ENCODE assay signal across 8 mouse cellular contexts in the genomic region with DNA sequence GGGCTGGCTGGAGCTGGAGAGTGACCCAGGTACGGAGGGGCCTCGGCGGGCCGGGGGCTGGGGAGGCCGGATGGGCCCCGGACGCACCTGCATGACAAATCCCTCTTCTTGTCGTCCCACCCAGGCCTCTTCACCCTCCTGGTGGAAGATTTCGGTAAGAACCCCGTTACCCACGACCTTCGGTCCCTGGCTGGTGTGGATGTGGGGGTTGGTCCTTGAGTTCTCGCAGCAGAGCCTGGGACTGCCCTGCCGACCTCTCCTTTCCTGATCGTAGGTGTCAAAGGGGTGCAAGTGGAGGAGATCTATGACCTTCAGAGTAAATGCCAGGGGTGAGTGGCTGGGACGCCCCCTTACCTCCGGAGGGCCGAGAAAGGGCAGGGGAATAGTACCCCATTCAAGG. TPM values are rescaled to one million over a fixed set of nuclear protein-coding genes. Genes with fewer than 3 reads are reported as not detected.
DNase-seq lines count a peak whose midpoint lies in the region; ATAC-seq and TF ChIP-seq lines count a peak whose summit lies in the region.

No protein-coding gene starts in this region.

- peak overlapping the region; percentile 72 for H3K4me2 ChIP-seq in hindbrain, embryonic 13.5 days
- H3K4me2 ChIP-seq in midbrain, embryonic 13.5 days (replicated peaks) = peak overlapping the region; percentile 86

- H3K9ac ChIP-seq in hindbrain, embryonic 13.5 days = peak overlapping the region; percentile 100
- peak overlapping the region; percentile 98 for H3K9ac ChIP-seq in midbrain, embryonic 13.5 days (replicated peaks)

- H3K36me3 ChIP-seq in kidney, adult 2 months (ENCODE audit: control insufficient read depth, insufficient read depth, low read length) = peaks cover 4% of the 10 kb centered on the region; the same call in 1 of the 2 replicates
- peaks cover 41% of the 10 kb centered on the region for H3K36me3 ChIP-seq in hindbrain, embryonic 13.5 days
- H3K36me3 ChIP-seq in midbrain, embryonic 13.5 days = peaks cover 38% of the 10 kb centered on the region

- no peak for DNase-seq in kidney, adult 2 months
- DNase-seq in kidney, postnatal 10 days = no peak
- no peak for DNase-seq in embryo, embryonic 10 days (ENCODE audit: low spot score)
- DNase-seq in right cerebral cortex, adult 2 months (ENCODE audit: low spot score in 2 of 2) = no peak
- no peak for DNase-seq in right cerebral cortex, postnatal 36 days (ENCODE audit: low spot score in 2 of 2)

- peak; percentile 72 for ATAC-seq in hindbrain, embryonic 13.5 days (ENCODE audit: low FRiP score)
- no peak; the same call in 1 of the 2 replicates for ATAC-seq in midbrain, embryonic 13.5 days

- no peak for TF ChIP-seq CTCF in kidney, adult 2 months (conservative IDR thresholded peaks at IDR 0.05; ENCODE audit: insufficient read depth, insufficient read length, low read depth, low read length)
- TF ChIP-seq CTCF in bone marrow, adult 2 months (IDR thresholded peaks at IDR 0.05; ENCODE audit: control insufficient read depth, insufficient read depth, low read length) = no peak

- WGBS in kidney, adult 2 months = 1% methylated on average over 18 of the region's 18 CpGs
- WGBS in bone marrow, adult 2 months = 2% methylated on average over 18 of the region's 18 CpGs
- 1% methylated on average over 18 of the region's 18 CpGs for WGBS in hindbrain, embryonic 13.5 days
- WGBS in midbrain, embryonic 13.5 days = 2% methylated on average over 18 of the region's 18 CpGs

- peak overlapping the region; percentile 98 for H3K4me3 ChIP-seq in kidney, adult 2 months (ENCODE audit: insufficient read depth, low read depth, low read length)
- H3K4me3 ChIP-seq in bone marrow, adult 2 months (replicated peaks; ENCODE audit: control insufficient read depth, low read depth, low read length) = peak overlapping the region; percentile 85
- peak overlapping the region; percentile 99 for H3K4me3 ChIP-seq in hindbrain, embryonic 13.5 days
- peak overlapping the region; percentile 86 for H3K4me3 ChIP-seq in midbrain, embryonic 13.5 days (replicated peaks)

- peak overlapping the region; percentile 74 for H3K27ac ChIP-seq in kidney, adult 2 months (ENCODE audit: insufficient read depth, low read depth, low read length)
- H3K27ac ChIP-seq in bone marrow, adult 2 months (ENCODE audit: control insufficient read depth, insufficient read depth, low read depth, low read length, poor library complexity) = peak overlapping the region; percentile 98
- H3K27ac ChIP-seq in hindbrain, embryonic 13.5 days = peak overlapping the region; percentile 84
- H3K27ac ChIP-seq in midbrain, embryonic 13.5 days = peak overlapping the region; percentile 93; the same call in 1 of the 2 replicates

- no peak for TF ChIP-seq POLR2A in kidney, adult 2 months (IDR thresholded peaks at IDR 0.05; ENCODE audit: low read depth, low read length)
- TF ChIP-seq POLR2A in bone marrow, adult 2 months (IDR thresholded peaks at IDR 0.05; ENCODE audit: borderline replicate concordance, control insufficient read depth, low read depth, low read length) = no peak

- no peaks in the 10 kb centered on the region for H3K9me3 ChIP-seq in hindbrain, embryonic 13.5 days
- H3K9me3 ChIP-seq in midbrain, embryonic 13.5 days = no peaks in the 10 kb centered on the region

- no peaks in the 10 kb centered on the region for H3K27me3 ChIP-seq in kidney, adult 2 months (replicated peaks; ENCODE audit: control insufficient read depth, insufficient read depth, low read length)
- no peaks in the 10 kb centered on the region for H3K27me3 ChIP-seq in hindbrain, embryonic 13.5 days
- H3K27me3 ChIP-seq in midbrain, embryonic 13.5 days = no peaks in the 10 kb centered on the region

- H3K4me1 ChIP-seq in kidney, adult 2 months (ENCODE audit: control insufficient read depth, insufficient read depth, low read length) = peaks cover 9% of the 10 kb centered on the region; the same call in 1 of the 2 replicates
- H3K4me1 ChIP-seq in bone marrow, adult 2 months (ENCODE audit: control insufficient read depth, insufficient read depth, low read length) = peaks cover 1% of the 10 kb centered on the region; the same call in 1 of the 2 replicates
- peaks cover 24% of the 10 kb centered on the region for H3K4me1 ChIP-seq in hindbrain, embryonic 13.5 days (replicated peaks)
- peaks cover 19% of the 10 kb centered on the region for H3K4me1 ChIP-seq in midbrain, embryonic 13.5 days (replicated peaks)

RNA-seq across cellular contexts. Expression of gene Bap1, which starts 0.4 kb away (rescaled TPM):
- 58.9 and 65.9 TPM in 2 replicates for polyA plus RNA-seq in kidney, adult 2 months (2012; rRNA removed)
- polyA plus RNA-seq in bone marrow, adult 2 months (2011; ENCODE audit: insufficient read depth, insufficient read length, low replicate concordance, missing spikeins) = 15.9 and 26.9 TPM in 2 replicates
- 114 and 117 TPM in 2 replicates for polyA plus RNA-seq in hindbrain, embryonic 13.5 days (2015; fragmentation: Nextera tagmentation; extraction: Ambion mirVana)
- 127 and 133 TPM in 2 replicates for polyA plus RNA-seq in midbrain, embryonic 13.5 days (2015; fragmentation: Nextera tagmentation; extraction: Ambion mirVana)

RNA-seq across cellular contexts. Expression of gene Phf7, which starts 0.5 kb away (rescaled TPM):
- polyA plus RNA-seq in kidney, adult 2 months (2012; rRNA removed) = 7.3 and 7.5 TPM in 2 replicates
- 4.5 and 9.9 TPM in 2 replicates for polyA plus RNA-seq in bone marrow, adult 2 months (2011; ENCODE audit: insufficient read depth, insufficient read length, low replicate concordance, missing spikeins)
- 11.9 and 13.6 TPM in 2 replicates for polyA plus RNA-seq in hindbrain, embryonic 13.5 days (2015; fragmentation: Nextera tagmentation; extraction: Ambion mirVana)
- 12.7 and 13.2 TPM in 2 replicates for polyA plus RNA-seq in midbrain, embryonic 13.5 days (2015; fragmentation: Nextera tagmentation; extraction: Ambion mirVana)

RNA-seq across cellular contexts. Expression of gene Sema3g, which starts 34.0 kb away (rescaled TPM):
- 34.2 and 38.8 TPM in 2 replicates for polyA plus RNA-seq in kidney, adult 2 months (2012; rRNA removed)
- 1.1 and 2.7 TPM in 2 replicates for polyA plus RNA-seq in bone marrow, adult 2 months (2011; ENCODE audit: insufficient read depth, insufficient read length, low replicate concordance, missing spikeins)
- polyA plus RNA-seq in hindbrain, embryonic 13.5 days (2015; fragmentation: Nextera tagmentation; extraction: Ambion mirVana) = 0.84 and 0.90 TPM in 2 replicates
- polyA plus RNA-seq in midbrain, embryonic 13.5 days (2015; fragmentation: Nextera tagmentation; extraction: Ambion mirVana) = 0.76 and 0.83 TPM in 2 replicates

RNA-seq across cellular contexts. Expression of gene Nisch, which starts 34.9 kb away (rescaled TPM):
- 244 and 277 TPM in 2 replicates for polyA plus RNA-seq in kidney, adult 2 months (2012; rRNA removed)
- polyA plus RNA-seq in bone marrow, adult 2 months (2011; ENCODE audit: insufficient read depth, insufficient read length, low replicate concordance, missing spikeins) = 102 and 233 TPM in 2 replicates
- polyA plus RNA-seq in hindbrain, embryonic 13.5 days (2015; fragmentation: Nextera tagmentation; extraction: Ambion mirVana) = 315 and 334 TPM in 2 replicates
- polyA plus RNA-seq in midbrain, embryonic 13.5 days (2015; fragmentation: Nextera tagmentation; extraction: Ambion mirVana) = 354 and 385 TPM in 2 replicates

RNA-seq across cellular contexts. Expression of gene Tnnc1, which starts 43.5 kb away (rescaled TPM):
- polyA plus RNA-seq in kidney, adult 2 months (2012; rRNA removed) = 2.1 and 9.1 TPM in 2 replicates
- polyA plus RNA-seq in bone marrow, adult 2 months (2011; ENCODE audit: insufficient read depth, insufficient read length, low replicate concordance, missing spikeins) = 4.2 TPM in 1 of 2 replicates, not detected in the other
- 7.3 and 9.1 TPM in 2 replicates for polyA plus RNA-seq in hindbrain, embryonic 13.5 days (2015; fragmentation: Nextera tagmentation; extraction: Ambion mirVana)
- polyA plus RNA-seq in midbrain, embryonic 13.5 days (2015; fragmentation: Nextera tagmentation; extraction: Ambion mirVana) = 1.1 and 1.9 TPM in 2 replicates
